Mouse (Mus musculus) left cerebral cortex, adult 18-20 months (tissue): Measurements from ENCODE around the gene Socs7. TPM values are rescaled to one million over a fixed set of nuclear protein-coding genes. Genes with fewer than 3 reads are reported as not detected.
"Not testable (repeated sequence)": the region's sequence is repeated elsewhere in the genome, so short reads cannot be mapped to it uniquely, and the experiment has no call there.

Source experiments
- DNase-seq, 2 experiments: peaks; one replicate each; pipeline ENCODE4 v3.0.0; 2021 to 2022; ENCODE audit warnings: low spot score in 2 of 2, mixed read lengths in 1 of 2
- long read RNA-seq, 2 experiments: library from polyadenylated mRNA; stranded (forward); transcript quantifications; one replicate each; pipeline ENCODE4 v2.0.0; 2021
- total RNA-seq, 2 experiments: library from RNA; stranded (reverse); gene quantifications; 2 replicates each; pipeline ENCODE4 v1.2.3; 2021

Gene Socs7
- 10 to 100 TPM; 80.9 to 92.7 TPM for total RNA-seq
- long read RNA-seq, experiment 1, full-length matches to known transcripts, result 7 of 34 reads
- long read RNA-seq, experiment 1, partial matches to known transcripts, result 25 of 34 reads
- long read RNA-seq, experiment 1, other reads (novel, unspliced or antisense), result 2 of 34 reads
- long read RNA-seq, experiment 2, partial matches to known transcripts, result 14 of 16 reads
- long read RNA-seq, experiment 2, other reads (novel, unspliced or antisense), result 2 of 16 reads

DNA sequence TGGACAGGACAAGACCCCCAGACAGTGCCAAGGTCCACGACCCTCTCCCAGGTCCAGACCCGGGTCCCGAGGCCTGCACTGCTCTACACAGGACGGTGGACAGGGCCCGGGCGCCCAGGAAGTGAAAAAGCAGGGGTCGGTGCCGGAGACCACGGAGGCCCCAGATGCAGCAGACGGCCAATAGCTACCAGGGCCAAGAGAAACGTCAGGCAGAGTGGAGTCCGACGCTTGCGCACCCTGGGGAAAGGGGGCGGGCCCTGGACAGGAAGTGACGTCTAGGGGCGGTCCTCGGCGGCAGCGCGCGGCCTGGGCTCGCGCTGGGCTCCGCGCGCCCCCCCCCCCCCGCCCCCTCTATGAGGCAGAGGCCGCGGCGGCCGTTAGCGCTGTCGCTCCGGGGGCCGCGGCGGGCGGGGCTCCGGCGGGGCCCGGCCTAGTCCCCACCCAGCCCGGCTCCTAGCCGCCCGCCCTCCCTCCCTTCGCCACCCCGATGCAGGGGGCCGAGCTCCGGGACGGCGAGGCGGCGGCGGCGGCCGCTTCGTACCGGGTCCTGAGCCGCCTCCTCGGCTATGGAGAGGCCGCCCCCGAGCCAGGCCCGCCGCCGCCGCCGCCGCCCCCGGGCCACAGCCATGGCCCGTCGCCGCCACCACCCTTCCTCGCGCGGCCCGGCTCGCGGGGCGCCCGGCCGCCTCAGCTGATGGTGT, at the start of gene Socs7:
Gene Socs7, plus strand, starts transcription at position 604 of the 701 bp plus-strand sequence.
- DNase-seq, result peak; percentile 95

DNA sequence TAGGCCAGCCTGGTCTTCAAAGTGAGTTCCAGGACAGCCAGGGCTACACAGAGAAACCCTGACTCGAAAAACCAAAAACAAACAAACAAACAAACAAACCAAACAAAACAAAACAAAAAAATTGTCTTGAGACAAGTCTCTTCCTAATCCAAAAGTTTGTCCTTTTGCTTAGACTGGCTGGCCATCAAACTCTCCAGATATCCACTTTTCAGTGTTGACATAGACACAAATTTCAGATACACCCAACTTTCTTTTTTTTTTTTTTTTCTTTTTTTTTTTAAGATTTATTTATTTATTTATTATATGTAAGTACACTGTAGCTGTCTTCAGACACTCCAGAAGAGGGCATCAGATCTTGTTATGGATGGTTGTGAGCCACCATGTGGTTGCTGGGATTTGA, 49.5 kb upstream of the Socs7 start:
- DNase-seq, result not testable (repeated sequence)

DNA sequence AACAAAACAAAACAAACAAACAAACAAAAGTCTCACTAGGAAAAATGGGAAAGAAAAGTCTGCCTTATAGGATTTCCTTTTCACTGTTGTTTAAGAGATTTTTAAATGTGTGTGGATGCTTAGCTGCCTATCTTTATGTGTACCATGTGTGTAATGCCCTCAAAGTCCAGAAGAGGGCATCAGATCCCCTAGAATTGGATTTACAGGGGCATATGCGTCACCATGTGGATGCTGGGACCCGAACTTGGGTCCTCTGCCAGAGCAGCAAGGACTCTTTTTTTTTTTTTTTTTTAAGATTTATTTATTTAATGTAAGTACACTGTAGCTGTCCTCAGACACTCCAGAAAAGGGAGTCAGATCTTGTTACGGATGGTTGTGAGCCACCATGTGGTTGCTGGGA, 48.2 kb upstream of the Socs7 start:
- DNase-seq, result no peak

DNA sequence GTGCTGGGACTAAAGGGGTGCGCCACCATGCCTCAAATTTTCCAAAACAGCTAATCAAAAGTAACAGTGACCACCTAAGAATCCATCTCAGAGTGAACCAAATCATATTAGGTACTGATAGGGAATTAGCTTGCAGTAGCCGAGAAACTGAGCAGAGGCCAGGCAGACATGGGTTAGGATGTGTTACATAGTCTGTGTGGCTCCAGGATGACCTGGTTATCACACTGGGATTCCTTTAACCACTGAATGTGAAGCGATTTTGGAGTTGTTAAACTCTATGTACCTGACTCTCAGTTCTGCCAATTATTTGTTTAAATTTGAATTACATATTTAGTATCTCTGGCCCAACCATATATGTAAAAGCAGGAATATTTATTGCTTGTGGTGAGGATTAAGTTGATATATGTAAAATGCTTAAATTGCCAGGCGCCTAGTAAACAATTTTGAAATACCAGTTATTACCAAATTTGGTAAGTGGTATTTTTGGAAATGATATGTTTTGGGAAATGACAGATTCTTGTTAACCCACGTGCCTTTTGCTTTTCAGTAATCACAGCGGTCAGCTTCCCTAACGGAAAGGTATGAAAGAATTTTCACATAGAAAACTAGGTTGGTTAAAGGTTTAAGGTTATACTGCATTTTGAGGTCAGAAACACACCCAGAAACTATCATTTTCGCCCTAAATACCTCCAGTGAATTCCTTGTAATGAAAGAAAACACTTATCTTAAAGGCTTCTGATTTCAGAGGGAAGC, 47.4 kb upstream of the Socs7 start:
- DNase-seq, result no peak

DNA sequence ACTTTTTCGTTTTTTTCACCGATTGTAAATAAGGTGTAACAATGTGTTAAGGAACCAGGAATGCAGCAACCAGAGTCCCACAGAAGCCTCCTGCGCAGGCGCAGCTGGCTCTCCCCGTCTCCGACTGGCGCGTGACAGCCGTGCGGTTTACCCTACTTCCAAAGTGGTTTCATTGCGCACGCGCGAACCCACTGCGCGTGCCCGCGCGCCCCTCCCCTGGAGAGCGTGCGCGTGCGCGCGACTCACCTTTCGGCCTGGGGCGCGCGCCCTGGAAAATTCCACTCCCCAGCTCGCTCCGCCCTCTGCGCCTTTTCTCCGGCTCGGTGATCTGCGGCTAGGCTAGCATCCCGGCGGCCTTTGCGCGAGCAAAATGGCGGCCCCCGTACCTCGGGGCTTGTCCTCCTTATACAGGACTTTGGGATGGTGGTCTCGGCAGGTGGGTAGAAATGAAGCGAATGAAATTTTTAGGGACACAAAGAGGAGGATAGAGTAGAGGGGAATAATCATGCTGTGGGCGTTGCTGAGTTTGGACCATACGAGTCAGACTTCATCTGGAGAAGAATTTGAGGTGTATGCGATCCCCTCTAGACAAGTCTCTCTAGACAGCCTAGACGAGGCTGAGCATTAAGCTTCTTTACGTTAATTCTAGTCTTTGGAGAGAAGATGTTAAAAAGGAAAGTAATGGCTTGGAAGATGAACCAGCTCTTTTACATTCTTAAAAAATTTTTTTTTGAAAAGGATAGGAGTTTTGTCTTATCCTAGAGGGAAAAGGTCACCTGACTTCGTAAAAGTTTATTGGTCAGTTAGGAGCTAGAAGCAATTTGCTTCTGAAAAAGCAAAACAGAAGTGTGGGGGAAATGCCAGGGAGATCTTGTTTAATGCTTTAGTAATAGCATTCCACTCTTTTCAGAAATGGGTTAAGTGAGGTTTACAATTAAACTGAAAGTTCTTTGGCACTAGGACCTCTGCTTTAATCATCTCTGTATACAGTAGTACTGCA, 46.5 kb upstream of the Socs7 start, which contains the start of gene Mrpl45:
Gene Mrpl45, plus strand, starts transcription at position 213 of the 1,000 bp plus-strand sequence.
- peak; percentile 98 to 99 for DNase-seq

DNA sequence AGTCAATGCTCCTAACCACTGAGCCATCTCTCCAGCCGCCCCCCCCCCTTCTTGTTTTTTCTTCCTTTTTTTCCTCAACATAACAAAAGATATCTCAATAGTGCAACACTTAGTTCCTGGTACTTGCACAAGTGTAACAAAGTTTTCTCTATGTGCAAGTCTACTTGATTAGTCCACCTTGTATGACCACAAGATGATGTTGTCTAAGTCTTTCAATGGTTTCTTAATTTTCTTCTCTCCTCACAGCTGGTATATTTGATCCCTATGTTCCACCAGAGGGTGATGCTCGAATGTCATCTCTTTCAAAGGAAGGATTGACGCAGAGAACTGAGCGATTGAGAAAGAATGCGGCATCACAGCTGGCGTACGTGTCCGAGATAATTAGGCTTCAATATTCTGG, 41.2 kb upstream of the Socs7 start:
- no peak for DNase-seq

DNA sequence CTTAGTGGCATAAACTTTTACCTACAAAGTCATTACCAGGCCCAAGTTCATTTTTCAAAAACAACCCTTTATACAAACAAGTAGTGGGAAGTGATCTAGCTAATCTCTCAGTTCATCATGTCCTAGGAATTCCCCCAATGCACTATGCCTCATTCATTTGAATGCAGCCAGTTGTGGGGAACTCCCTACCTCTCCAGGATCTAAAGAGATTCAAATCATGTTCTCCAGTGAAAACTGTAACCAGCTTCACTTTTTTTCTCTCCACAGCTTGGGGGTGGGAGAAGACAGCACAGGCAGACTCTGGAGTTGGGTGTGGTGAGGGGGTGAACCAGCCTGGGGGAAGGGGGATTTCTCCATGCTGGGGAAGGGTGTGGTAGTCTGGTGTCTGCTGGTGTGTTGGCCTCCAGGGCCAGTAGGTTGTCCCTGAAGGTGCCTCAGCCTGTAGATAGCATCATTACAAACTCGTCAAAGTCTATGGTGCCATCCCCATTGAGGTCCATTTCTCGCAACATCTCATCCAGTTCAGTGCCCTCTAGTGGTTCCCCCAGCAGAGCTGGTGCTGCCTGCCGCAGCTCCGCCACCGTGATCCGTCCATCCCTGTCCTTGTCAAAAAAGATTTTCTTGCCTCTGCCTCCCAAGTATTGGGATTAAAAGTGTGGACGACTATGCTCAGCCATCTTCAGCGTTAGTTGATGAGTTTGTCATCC, 40.3 kb upstream of the Socs7 start:
- DNase-seq, result not testable (repeated sequence)

DNA sequence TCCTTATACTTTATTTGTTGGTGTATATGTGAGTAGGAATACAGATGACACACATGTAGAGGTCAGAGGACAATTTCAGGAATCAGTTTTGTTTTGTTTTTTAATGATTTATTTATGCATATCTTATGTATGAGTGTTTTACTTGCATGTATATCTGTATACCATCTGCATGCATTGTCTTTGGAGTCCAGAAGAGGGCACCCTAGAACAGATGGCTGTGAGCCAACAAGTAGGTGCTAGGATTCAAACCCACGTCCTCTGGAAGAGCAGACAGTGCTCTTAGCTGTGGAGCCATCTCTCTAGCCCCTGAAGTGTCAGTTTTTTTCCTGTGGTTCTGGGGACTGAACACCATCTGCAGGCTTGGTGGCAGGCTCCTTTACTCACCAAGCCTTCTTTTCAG, 37.1 kb upstream of the Socs7 start:
- no peak for DNase-seq

DNA sequence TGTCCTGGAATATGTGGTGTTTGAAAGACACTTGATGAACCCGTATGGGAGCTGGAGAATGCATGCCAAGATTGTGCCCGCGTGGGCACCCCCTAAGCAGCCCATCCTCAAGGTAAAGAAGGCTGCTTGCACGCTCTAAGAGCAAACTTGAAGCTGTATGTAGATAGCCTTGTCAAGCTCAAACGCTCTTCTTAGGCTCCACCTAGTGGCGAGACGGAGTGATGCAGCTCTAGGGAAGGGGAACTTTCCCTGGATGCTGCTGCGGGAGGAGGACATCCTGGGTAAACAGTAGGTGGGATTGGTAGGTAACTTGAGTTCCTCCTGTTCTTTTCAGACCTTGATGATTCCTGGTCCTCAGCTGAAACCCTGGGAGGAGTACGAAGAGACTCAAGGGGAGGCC, 34.2 kb upstream of the Socs7 start:
- peak; percentile 62 to 76 for DNase-seq

DNA sequence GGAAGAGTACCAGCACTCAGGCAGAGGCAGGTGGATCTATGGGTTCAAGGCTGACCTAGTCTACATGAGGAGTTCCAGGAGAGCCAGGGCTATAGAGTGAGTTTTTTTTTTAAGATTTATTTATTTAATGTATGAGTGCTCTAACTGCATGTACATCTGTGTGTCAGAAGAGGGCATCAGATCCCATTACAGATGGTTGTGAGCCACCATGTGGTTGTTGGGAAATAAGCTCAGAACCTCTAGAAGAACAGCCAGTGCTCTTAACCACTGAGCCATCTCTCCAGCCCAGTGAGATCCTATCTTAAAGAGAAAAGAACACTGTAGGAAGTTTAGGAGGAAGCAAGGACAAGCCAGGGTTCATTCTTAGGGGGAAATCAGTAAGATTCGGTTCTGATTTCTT, 32.0 kb upstream of the Socs7 start:
- DNase-seq, result no peak

DNA sequence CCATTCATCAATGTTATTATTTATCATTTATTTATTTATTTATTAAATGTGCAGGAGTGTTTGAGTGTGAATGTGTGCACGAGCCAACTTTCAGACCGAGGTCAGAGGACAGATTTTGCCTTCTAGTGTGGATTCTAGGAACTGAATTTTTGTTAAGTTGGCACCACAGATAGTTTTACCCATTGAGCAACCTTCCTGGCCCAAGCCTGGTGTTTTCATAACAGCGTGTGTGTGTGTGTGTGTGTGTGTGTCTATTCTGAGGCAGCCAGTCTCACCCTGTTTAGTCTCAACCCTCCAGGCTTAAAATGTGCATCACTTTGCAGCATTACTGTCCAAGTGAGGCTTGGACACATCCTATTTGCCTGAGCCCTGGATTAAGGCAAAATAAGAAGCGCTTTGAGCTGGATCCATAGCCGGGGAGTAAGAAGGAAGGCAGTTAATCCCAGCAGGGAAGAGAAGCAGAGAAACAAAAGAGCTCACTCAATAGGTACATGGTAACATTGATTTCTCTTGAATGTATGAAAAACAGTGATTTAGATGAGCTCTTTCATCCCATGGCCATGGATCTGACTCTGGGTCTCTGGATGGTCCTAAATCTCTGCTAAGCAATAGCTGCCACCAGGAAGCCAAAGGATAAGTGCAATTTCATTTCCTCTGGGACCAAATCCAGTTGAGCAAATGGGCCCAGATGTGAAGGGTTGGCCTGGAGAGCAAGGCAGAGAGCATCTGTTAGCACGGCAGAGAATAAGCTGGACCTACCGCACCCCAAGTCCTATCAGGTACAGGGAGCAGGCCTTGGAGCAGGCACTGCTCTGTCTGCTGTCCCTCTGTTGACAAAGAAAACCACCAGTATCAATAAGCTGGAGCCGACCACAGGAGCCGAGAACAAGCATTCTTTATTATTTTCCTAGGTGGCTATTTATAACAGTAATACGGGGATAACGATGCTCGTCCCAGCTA, 30.8 kb upstream of the Socs7 start:
- no peak for DNase-seq

DNA sequence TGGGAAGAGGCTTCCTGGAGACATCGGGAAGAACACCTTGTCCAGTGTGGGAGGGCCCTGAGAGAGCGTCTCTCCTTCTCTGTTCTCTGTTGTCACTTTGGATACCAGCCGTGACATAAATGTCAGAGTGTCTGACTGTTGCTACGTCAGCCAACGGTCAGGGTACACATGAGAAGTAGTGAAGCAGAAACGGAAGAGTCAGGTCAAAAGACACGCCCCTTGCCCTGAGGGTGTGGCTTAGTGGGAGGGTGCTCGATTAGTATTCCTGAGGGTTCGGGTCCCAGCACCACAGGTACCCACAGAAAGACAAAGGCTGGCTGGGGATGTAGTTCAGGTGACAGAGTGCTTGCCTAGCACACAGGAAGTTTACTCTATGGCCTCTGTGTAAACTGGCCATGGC, 29.3 kb upstream of the Socs7 start:
- no peak for DNase-seq

DNA sequence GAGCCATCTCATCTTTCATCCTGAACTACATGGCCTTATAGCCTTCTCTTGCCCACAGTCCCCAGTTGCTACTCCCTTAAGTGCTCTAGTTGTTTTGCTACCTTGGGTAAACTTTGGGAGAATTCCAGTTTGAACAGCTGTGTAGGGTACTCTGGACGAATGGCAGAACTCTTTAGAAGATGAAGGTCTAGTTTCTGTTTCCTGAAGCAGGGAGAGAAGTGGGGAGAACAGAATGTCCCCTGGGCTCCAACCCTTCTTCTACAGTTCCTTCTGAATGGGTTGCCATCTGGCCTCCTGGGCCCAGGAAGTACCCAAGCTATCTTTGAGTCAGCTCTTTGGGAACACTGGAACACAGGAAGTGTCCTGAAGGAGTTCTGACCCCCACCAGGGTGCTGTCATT, 28.5 kb upstream of the Socs7 start:
- no peak for DNase-seq

DNA sequence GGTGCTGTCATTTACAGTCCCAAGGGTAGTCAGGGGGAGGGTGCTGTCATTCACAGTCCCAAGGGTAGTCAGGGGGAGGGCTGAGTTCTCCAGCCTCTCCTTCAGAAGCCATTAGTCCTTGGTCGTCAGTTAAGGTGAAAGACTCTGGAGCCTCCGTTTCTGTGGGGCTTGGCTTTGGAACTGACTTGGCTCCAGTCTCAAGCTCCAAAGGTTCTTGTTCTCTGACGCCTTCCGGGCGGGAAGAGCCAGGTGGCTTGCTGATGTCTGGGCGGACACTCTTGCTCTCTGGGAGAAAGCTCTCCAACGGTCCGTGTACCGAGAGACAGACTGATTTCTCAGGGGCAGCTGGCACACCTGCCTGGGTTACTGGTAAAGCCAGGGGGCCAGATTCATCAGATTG, 28.0 kb upstream of the Socs7 start:
- DNase-seq, result no peak

DNA sequence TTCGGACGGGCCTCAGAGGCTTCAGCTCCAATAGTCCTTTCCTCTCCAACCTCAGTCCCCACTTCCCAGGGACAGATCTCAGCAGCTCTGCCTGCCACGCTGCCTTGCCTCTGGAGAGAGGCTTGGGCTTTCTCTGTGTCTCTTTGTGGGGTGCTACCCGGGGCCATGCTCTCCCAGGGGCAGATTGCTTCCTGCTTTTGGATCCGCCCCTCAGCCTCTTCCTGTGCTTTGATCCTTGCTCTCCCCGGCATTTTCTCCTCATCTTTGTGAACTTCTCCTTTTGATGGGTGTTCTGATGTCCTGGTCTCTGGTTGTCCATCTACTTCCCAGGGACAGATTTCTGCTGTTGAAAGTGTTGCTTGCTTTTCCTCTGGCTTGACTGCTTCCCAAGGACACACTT, 26.1 kb upstream of the Socs7 start:
- DNase-seq, result no peak

DNA sequence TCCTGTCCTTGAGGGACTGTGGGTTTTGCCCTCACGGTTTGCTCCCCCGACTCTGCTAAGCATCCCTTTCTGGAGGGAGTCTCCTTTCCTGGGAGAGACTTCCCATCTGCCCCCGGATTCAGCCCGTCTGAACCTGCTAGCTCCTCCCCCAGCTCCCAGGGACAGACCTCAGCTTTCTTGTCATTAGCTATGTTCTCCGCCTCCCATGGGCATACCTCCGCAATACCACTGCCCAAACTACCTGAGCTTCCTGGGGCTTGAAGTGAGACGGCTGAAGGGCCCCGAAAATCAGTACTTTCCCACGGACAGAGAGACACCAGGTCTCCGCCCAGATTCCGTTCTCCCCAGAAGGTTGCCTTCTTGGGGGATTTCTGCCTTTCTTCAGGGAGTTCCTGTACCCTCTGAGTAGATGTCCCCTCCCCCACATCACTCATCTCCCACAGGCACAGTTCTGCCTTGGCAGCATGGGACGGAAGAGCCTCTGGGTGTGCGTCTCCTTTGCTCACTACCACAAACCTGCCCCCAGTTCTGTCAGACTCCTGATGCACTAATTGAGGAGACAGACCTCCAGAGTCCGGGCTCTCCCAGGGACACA, 25.5 kb upstream of the Socs7 start:
- DNase-seq, result no peak

DNA sequence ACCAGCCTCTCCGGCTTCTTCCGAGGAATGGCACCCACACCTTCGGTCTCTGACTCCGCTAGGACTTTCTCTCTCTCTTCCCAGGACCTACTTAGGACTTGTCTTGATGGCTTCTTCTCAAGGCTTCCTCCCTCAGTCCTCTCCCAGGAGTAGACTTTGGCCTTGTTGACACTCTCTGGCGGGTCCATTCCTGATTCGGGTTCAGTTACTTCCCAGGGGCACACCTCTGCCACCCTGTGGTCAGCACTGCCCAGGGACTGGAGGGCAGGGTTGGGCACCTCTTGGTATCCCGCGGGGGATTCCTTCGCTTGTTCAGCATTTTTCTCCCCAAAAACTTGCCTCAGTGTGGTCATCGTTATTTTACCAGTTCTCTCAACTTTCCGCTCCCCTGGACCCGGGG, 25.0 kb upstream of the Socs7 start:
- DNase-seq, result no peak

DNA sequence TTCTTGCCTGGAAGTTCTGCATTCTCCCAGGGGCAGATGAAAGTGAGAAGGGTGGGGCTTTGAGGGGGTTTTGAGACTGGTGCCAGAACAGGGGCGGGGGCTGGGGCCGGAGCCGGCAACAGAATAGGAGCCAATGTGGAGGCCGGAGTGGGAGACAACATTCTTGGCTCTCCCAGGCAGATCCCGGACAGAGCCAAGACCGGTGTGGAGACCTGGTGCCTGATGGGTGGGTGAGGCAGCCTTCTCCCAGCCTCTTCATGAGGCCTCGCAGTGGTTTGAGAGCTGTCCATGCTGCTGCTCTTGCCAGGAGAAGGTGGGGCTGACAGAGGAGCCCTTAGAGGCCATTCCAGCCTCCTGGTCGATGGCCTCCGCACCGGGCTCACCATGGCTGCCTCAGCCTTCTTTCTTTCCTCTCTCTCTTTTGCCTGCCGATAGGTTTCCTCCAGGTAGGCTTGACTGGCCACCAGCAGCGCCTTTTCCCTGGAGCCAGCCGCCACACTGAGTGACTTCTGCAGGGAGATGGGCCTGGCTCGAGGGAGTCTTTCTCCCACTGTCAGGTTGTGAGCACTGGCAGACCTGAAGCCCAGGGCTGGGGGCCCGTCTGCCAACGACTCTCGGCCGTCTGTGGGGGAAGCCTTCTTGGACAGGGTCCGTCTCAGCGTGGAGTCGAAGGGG, 23.9 kb upstream of the Socs7 start:
- DNase-seq, result no peak
